32 mouse cellular contexts compared by ENCODE assay signal in genomic region chr13:99377055-99377454, GRCm38 (mm10).
"Had no signal": no experiment of that assay in that cellular context is flagged by ENCODE, and none has a peak within 500 bp of the region (broad histone marks: within the 10 kb centered on the region; RNA-seq: fewer than 3 reads in every experiment).

No protein-coding gene starts in this region.

- H3K4me1 ChIP-seq: hindbrain, embryonic 10.5 days; hindbrain, embryonic 13.5 days; intestine, embryonic 15.5 days; kidney, embryonic 15.5 days had no signal

- ATAC-seq: hindbrain, embryonic 16.5 days; hindbrain, postnatal 0 days; inflammation-experienced regulatory T-cells, adult 6 months; intestine, embryonic 15.5 days; intestine, embryonic 16.5 days; intestine, postnatal 0 days had no signal

- H3K27me3 ChIP-seq: heart, embryonic 12.5 days; heart, embryonic 13.5 days; heart, embryonic 15.5 days; hindbrain, embryonic 12.5 days; hindbrain, embryonic 13.5 days; hindbrain, embryonic 15.5 days; intestine, embryonic 15.5 days; kidney, embryonic 15.5 days had no signal

- H3K9me3 ChIP-seq: heart, embryonic 10.5 days; heart, embryonic 12.5 days; heart, embryonic 13.5 days; heart, embryonic 15.5 days; hindbrain, embryonic 10.5 days; hindbrain, embryonic 12.5 days; hindbrain, embryonic 13.5 days; hindbrain, embryonic 15.5 days; intestine, embryonic 15.5 days; kidney, embryonic 15.5 days had no signal

- H3K4me2 ChIP-seq: heart, embryonic 11.5 days; heart, embryonic 12.5 days; heart, embryonic 13.5 days; heart, embryonic 15.5 days; hindbrain, embryonic 12.5 days; hindbrain, embryonic 13.5 days; hindbrain, embryonic 14.5 days; hindbrain, embryonic 15.5 days; intestine, embryonic 15.5 days; kidney, embryonic 15.5 days had no signal

- H3K9ac ChIP-seq: heart, embryonic 12.5 days; heart, embryonic 13.5 days; heart, embryonic 15.5 days; hindbrain, embryonic 12.5 days; hindbrain, embryonic 13.5 days; hindbrain, embryonic 14.5 days; hindbrain, embryonic 15.5 days; intestine, embryonic 15.5 days; kidney, embryonic 15.5 days had no signal

- DNase-seq: heart, postnatal 10 days; heart, postnatal 14 days; heart, postnatal 36 days; heart, postnatal 4 days; kidney, adult 11 months; kidney, adult 18-20 months; kidney, adult 8-10 months; kidney, adult 9 months; kidney, postnatal 10 days; kidney, postnatal 14 days; kidney, postnatal 4 days; layer of hippocampus, adult 9-11 months; layer of hippocampus, postnatal 36 days had no signal

- H3K27ac ChIP-seq: heart, embryonic 10.5 days; heart, embryonic 13.5 days; heart, embryonic 15.5 days; hindbrain, embryonic 10.5 days; hindbrain, embryonic 12.5 days; hindbrain, embryonic 13.5 days; hindbrain, embryonic 14.5 days; hindbrain, embryonic 15.5 days; hindbrain, postnatal 0 days; intestine, embryonic 15.5 days; kidney, embryonic 15.5 days; kidney, postnatal 0 days; layer of hippocampus, adult 2 months had no signal

- H3K4me3 ChIP-seq: heart, embryonic 10.5 days; heart, embryonic 12.5 days; heart, embryonic 13.5 days; heart, embryonic 15.5 days; hindbrain, embryonic 10.5 days; hindbrain, embryonic 12.5 days; hindbrain, embryonic 13.5 days; hindbrain, embryonic 15.5 days; intestine, embryonic 15.5 days; kidney, embryonic 15.5 days; layer of hippocampus, adult 2 months had no signal

- H3K36me3 ChIP-seq: hindbrain, embryonic 12.5 days; hindbrain, embryonic 13.5 days; hindbrain, embryonic 15.5 days; intestine, embryonic 15.5 days had no signal
